Mouse (Mus musculus): ENCODE measurements around the gene Sox12. TPM values are rescaled to one million over a fixed set of nuclear protein-coding genes. Genes with fewer than 3 reads are reported as not detected.

Gene Sox12
- polyA plus RNA-seq, 1 experiment from 2014 or later = 21.9 TPM

DNA sequence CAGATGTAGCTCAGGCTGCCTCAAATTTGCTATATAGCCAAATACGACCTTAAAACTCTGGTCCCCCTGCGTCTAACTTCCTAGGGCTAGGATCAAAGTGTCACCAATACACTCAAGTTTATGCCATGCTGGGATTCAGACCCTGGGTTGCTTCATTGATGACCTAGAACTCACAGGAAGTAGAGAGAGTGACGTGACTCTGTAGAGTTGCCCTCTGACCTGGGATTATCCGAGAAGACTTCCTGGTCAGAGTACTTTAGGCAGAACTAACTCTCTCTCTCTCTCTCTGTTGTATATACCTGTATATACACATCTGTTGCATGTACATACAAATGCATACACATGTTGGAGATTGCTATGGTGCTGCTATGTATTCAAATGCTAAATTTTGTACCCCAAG, 25.2 kb downstream of the Sox12 start:
- no peak for ATAC-seq (ENCODE audit: low FRiP score, low TSS enrichment)
- no peak for DNase-seq
- 74% methylated on average over 4 of the region's 4 CpGs for WGBS

DNA sequence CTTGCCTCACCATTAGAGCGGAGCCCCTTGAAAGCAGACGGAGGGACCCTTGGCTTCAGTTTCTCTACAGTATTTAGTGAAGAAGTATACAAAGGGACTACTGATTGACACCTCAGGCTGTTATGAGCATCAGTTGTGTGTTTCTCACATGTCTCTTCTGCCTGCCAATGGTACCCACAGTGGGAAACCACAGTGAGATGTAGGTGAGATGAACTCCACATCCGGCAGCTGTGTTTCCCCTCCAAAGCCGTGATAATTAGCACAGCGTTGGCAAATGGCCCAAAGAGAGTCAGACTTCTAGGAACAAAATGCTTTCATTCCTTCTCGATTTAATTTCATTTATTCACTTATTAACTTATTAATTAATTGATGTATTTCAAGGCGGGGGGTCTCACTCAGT, 25.8 kb downstream of the Sox12 start:
- Histone ChIP-seq H3K9me3 (ENCODE audit: control insufficient read depth, low read length) (no peaks in the 10 kb centered on the region), H3K36me3 (ENCODE audit: control insufficient read depth, insufficient read depth, low read length) (no peaks in the 10 kb centered on the region), H3K4me2 (ENCODE audit: low read length) (no peak overlapping the region), H3K27me3 (ENCODE audit: control insufficient read depth, insufficient read depth, low read length) (no peaks in the 10 kb centered on the region), H3K27ac (replicated peaks; ENCODE audit: low read depth, low read length) (no peak overlapping the region), H3K9ac (replicated peaks; ENCODE audit: low read length) (no peak overlapping the region), H3K4me3 (replicated peaks; ENCODE audit: low read depth, low read length) (no peak overlapping the region), H3K4me1 (ENCODE audit: control insufficient read depth, insufficient read depth, low read length) (peaks cover 32% of the 10 kb centered on the region)
- DNase-seq = no peak
- WGBS = 85% methylated on average over 7 of the region's 7 CpGs
- no peak for ATAC-seq (ENCODE audit: low FRiP score, low TSS enrichment)

More for the DNA sequence above, 25.2 kb downstream of the Sox12 start:
- Histone ChIP-seq H3K27ac (replicated peaks; ENCODE audit: low read depth, low read length) (no peak overlapping the region), H3K9me3 (ENCODE audit: control insufficient read depth, low read length) (no peaks in the 10 kb centered on the region), H3K27me3 (ENCODE audit: control insufficient read depth, insufficient read depth, low read length) (no peaks in the 10 kb centered on the region), H3K4me3 (replicated peaks; ENCODE audit: low read depth, low read length) (no peak overlapping the region), H3K4me2 (ENCODE audit: low read length) (no peak overlapping the region), H3K9ac (replicated peaks; ENCODE audit: low read length) (no peak overlapping the region), H3K36me3 (ENCODE audit: control insufficient read depth, insufficient read depth, low read length) (no peaks in the 10 kb centered on the region), H3K4me1 (ENCODE audit: control insufficient read depth, insufficient read depth, low read length) (peaks cover 32% of the 10 kb centered on the region)

- DNase-seq (peak; percentile 85), ATAC-seq (ENCODE audit: low FRiP score, low TSS enrichment) (no peak)
- Histone ChIP-seq H3K4me2 (ENCODE audit: low read length) (no peak overlapping the region), H3K9me3 (ENCODE audit: control insufficient read depth, low read length) (no peaks in the 10 kb centered on the region), H3K27me3 (ENCODE audit: control insufficient read depth, insufficient read depth, low read length) (no peaks in the 10 kb centered on the region), H3K4me1 (ENCODE audit: control insufficient read depth, insufficient read depth, low read length) (no peaks in the 10 kb centered on the region), H3K36me3 (ENCODE audit: control insufficient read depth, insufficient read depth, low read length) (no peaks in the 10 kb centered on the region), H3K27ac (replicated peaks; ENCODE audit: low read depth, low read length) (no peak overlapping the region), H3K9ac (replicated peaks; ENCODE audit: low read length) (no peak overlapping the region), H3K4me3 (replicated peaks; ENCODE audit: low read depth, low read length) (no peak overlapping the region)
- WGBS = 31% methylated on average over 14 of the region's 14 CpGs
These were observed 29.2 kb downstream of the Sox12 start for GRCm38 (mm10) chr2:152368532-152369140.

DNA sequence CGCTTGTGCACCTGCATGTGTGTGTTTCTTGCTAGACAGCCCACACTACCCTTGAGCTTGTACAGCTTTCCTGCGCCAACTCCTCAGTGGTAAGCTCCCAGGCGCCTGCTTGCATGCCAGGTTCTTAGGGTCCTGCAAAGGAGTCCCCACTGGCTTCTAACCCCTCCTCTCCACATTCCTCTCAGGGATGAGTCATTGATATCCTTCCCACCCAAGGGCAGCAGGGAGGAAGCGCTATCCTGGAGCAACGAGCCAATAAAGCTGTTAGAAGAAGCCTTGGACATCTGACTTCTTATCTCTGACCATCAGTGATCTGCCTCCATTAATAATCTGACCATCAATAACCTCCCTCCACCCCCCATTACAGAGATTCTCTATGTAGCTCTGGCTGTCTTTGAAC, 29.9 kb downstream of the Sox12 start:
- DNase-seq = no peak
- no peak overlapping the region for H3K4me3 ChIP-seq (replicated peaks; ENCODE audit: low read depth, low read length)
- no peaks in the 10 kb centered on the region for H3K27me3 ChIP-seq (ENCODE audit: control insufficient read depth, insufficient read depth, low read length)
- H3K27ac ChIP-seq (replicated peaks; ENCODE audit: low read depth, low read length) = no peak overlapping the region
- whole genome bisulfite sequencing = 87% methylated on average over 5 of the region's 5 CpGs
- no peaks in the 10 kb centered on the region for H3K9me3 ChIP-seq (ENCODE audit: control insufficient read depth, low read length)
- no peak overlapping the region for H3K9ac ChIP-seq (replicated peaks; ENCODE audit: low read length)
- no peaks in the 10 kb centered on the region for H3K36me3 ChIP-seq (ENCODE audit: control insufficient read depth, insufficient read depth, low read length)
- H3K4me2 ChIP-seq (ENCODE audit: low read length) = no peak overlapping the region
- no peaks in the 10 kb centered on the region for H3K4me1 ChIP-seq (ENCODE audit: control insufficient read depth, insufficient read depth, low read length)
- no peak for ATAC-seq (ENCODE audit: low FRiP score, low TSS enrichment)

GRCm38 (mm10) chr2:152363245-152364147, 34.4 kb downstream of the Sox12 start:
- 11% methylated on average over 17 of the region's 17 CpGs for WGBS
- H3K27me3 ChIP-seq (ENCODE audit: control insufficient read depth, insufficient read depth, low read length) = no peaks in the 10 kb centered on the region
- no peaks in the 10 kb centered on the region for H3K36me3 ChIP-seq (ENCODE audit: control insufficient read depth, insufficient read depth, low read length)
- ATAC-seq (ENCODE audit: low FRiP score, low TSS enrichment) (peak; percentile 72), DNase-seq (peak; percentile 91)
- H3K27ac ChIP-seq (replicated peaks; ENCODE audit: low read depth, low read length) = peak overlapping the region; percentile 53
- H3K9ac ChIP-seq (replicated peaks; ENCODE audit: low read length) = no peak overlapping the region; the same call in 1 of the 2 replicates
- H3K4me3 ChIP-seq (replicated peaks; ENCODE audit: low read depth, low read length) = no peak overlapping the region
- no peaks in the 10 kb centered on the region for H3K4me1 ChIP-seq (ENCODE audit: control insufficient read depth, insufficient read depth, low read length)
- H3K9me3 ChIP-seq (ENCODE audit: control insufficient read depth, low read length) = no peaks in the 10 kb centered on the region
- peak overlapping the region; percentile 25 for H3K4me2 ChIP-seq (ENCODE audit: low read length)

GRCm38 (mm10) chr2:152361193-152361592, 36.7 kb downstream of the Sox12 start:
- 89% methylated on average over 8 of the region's 8 CpGs for WGBS
- Histone ChIP-seq H3K27ac (replicated peaks; ENCODE audit: low read depth, low read length) (no peak overlapping the region), H3K4me1 (ENCODE audit: control insufficient read depth, insufficient read depth, low read length) (no peaks in the 10 kb centered on the region), H3K9ac (replicated peaks; ENCODE audit: low read length) (no peak overlapping the region), H3K4me2 (ENCODE audit: low read length) (no peak overlapping the region), H3K9me3 (ENCODE audit: control insufficient read depth, low read length) (no peaks in the 10 kb centered on the region), H3K4me3 (replicated peaks; ENCODE audit: low read depth, low read length) (no peak overlapping the region), H3K36me3 (ENCODE audit: control insufficient read depth, insufficient read depth, low read length) (no peaks in the 10 kb centered on the region), H3K27me3 (ENCODE audit: control insufficient read depth, insufficient read depth, low read length) (no peaks in the 10 kb centered on the region)
- no peak for ATAC-seq (ENCODE audit: low FRiP score, low TSS enrichment)
- no peak for DNase-seq

- ATAC-seq (ENCODE audit: low FRiP score, low TSS enrichment) (no peak), DNase-seq (no peak)
- Histone ChIP-seq H3K36me3 (ENCODE audit: control insufficient read depth, insufficient read depth, low read length) (no peaks in the 10 kb centered on the region), H3K27ac (replicated peaks; ENCODE audit: low read depth, low read length) (no peak overlapping the region), H3K4me1 (ENCODE audit: control insufficient read depth, insufficient read depth, low read length) (no peaks in the 10 kb centered on the region), H3K27me3 (ENCODE audit: control insufficient read depth, insufficient read depth, low read length) (no peaks in the 10 kb centered on the region), H3K9me3 (ENCODE audit: control insufficient read depth, low read length) (no peaks in the 10 kb centered on the region), H3K9ac (replicated peaks; ENCODE audit: low read length) (no peak overlapping the region), H3K4me2 (ENCODE audit: low read length) (no peak overlapping the region), H3K4me3 (replicated peaks; ENCODE audit: low read depth, low read length) (no peak overlapping the region)
- 54% methylated on average over 7 of the region's 7 CpGs for WGBS
These were observed 37.5 kb downstream of the Sox12 start for GRCm38 (mm10) chr2:152360271-152360775.

- Histone ChIP-seq H3K4me3 (replicated peaks; ENCODE audit: low read depth, low read length) (no peak overlapping the region), H3K4me1 (ENCODE audit: control insufficient read depth, insufficient read depth, low read length) (no peaks in the 10 kb centered on the region), H3K9me3 (ENCODE audit: control insufficient read depth, low read length) (no peaks in the 10 kb centered on the region), H3K27me3 (ENCODE audit: control insufficient read depth, insufficient read depth, low read length) (no peaks in the 10 kb centered on the region), H3K4me2 (ENCODE audit: low read length) (no peak overlapping the region), H3K9ac (replicated peaks; ENCODE audit: low read length) (no peak overlapping the region), H3K27ac (replicated peaks; ENCODE audit: low read depth, low read length) (no peak overlapping the region), H3K36me3 (ENCODE audit: control insufficient read depth, insufficient read depth, low read length) (no peaks in the 10 kb centered on the region)
- WGBS = 82% methylated on average over 5 of the region's 5 CpGs
- DNase-seq (no peak), ATAC-seq (ENCODE audit: low FRiP score, low TSS enrichment) (no peak)
These were observed 38.2 kb downstream of the Sox12 start for GRCm38 (mm10) chr2:152359616-152360015.

All from midbrain, embryonic 14.5 days (tissue).